Mouse (Mus musculus): ENCODE results near the gene Cyp2j12.
"Not testable (repeated sequence)": the region's sequence is repeated elsewhere in the genome, so short reads cannot be mapped to it uniquely, and the experiment has no call there.

The Cyp2j12 gene

GRCm38 (mm10) chr4:96140732-96141467 lies at the start of gene Cyp2j12:
TSS of gene Cyp2j12 (minus strand) at chr4:96141152.
- DNase-seq (ENCODE audit: low read depth) = no peak

- not testable (repeated sequence) for DNase-seq (ENCODE audit: low read depth)
These were observed 48.4 kb upstream of the Cyp2j12 start for GRCm38 (mm10) chr4:96189321-96189720.

- not testable (repeated sequence) for DNase-seq (ENCODE audit: low read depth)
These were observed 47.7 kb upstream of the Cyp2j12 start for GRCm38 (mm10) chr4:96188671-96189070.

- DNase-seq (ENCODE audit: low read depth) = not testable (repeated sequence)
These were observed 47.2 kb upstream of the Cyp2j12 start for GRCm38 (mm10) chr4:96188146-96188545.

GRCm38 (mm10) chr4:96184716-96185115 lies 43.8 kb upstream of the Cyp2j12 start:
- DNase-seq (ENCODE audit: low read depth) = not testable (repeated sequence)

- DNase-seq (ENCODE audit: low read depth) = no peak
These were observed 21.9 kb upstream of the Cyp2j12 start for GRCm38 (mm10) chr4:96162839-96163238.

- no peak for DNase-seq (ENCODE audit: low read depth)
These were observed 20.6 kb upstream of the Cyp2j12 start for GRCm38 (mm10) chr4:96161575-96161974.

GRCm38 (mm10) chr4:96139226-96139625 lies 1.7 kb downstream of the Cyp2j12 start:
- no peak for DNase-seq (ENCODE audit: low read depth)

- no peak for DNase-seq (ENCODE audit: low read depth)
These were observed 6.7 kb downstream of the Cyp2j12 start for GRCm38 (mm10) chr4:96134246-96134645.

GRCm38 (mm10) chr4:96096841-96097240 lies 44.1 kb downstream of the Cyp2j12 start:
- DNase-seq (ENCODE audit: low read depth) = no peak

GRCm38 (mm10) chr4:96091869-96092268 lies 49.1 kb downstream of the Cyp2j12 start:
- no peak for DNase-seq (ENCODE audit: low read depth)

GRCm38 (mm10) chr4:96089356-96090048 lies 51.5 kb downstream of the Cyp2j12 start:
- DNase-seq (ENCODE audit: low read depth) = not testable (repeated sequence)

GRCm38 (mm10) chr4:96078308-96078707 lies 62.6 kb downstream of the Cyp2j12 start:
- DNase-seq (ENCODE audit: low read depth) = no peak

GRCm38 (mm10) chr4:96077261-96078125 lies 63.5 kb downstream of the Cyp2j12 start, which contains the start of gene Cyp2j13:
TSS of gene Cyp2j13 (minus strand) at chr4:96077546.
- DNase-seq (ENCODE audit: low read depth) = no peak

- no peak for DNase-seq (ENCODE audit: low read depth)
These were observed 78.9 kb downstream of the Cyp2j12 start for GRCm38 (mm10) chr4:96062045-96062444.

GRCm38 (mm10) chr4:96060106-96060505 lies 80.8 kb downstream of the Cyp2j12 start:
- DNase-seq (ENCODE audit: low read depth) = no peak
